Mouse (Mus musculus) fibroblast of lung, adult 2 months (primary cell): Measurements from ENCODE around the gene Usp25.
A peak's percentile ranks its signal among the peaks of the same experiment; 100 is the strongest.

Source experiments
- DNase-seq: peaks from one replicate; pipeline ENCODE4 v3.0.0-alpha.2; 2011; ENCODE audit warnings: low read depth

The Usp25 gene

GRCm38 (mm10) chr16:77034751-77035150 lies 21.2 kb downstream of the Usp25 start:
- DNase-seq: no peak

- DNase-seq: no peak
These were observed 28.1 kb downstream of the Usp25 start for GRCm38 (mm10) chr16:77041573-77041972.

- no peak for DNase-seq
These were observed 30.0 kb downstream of the Usp25 start for GRCm38 (mm10) chr16:77043499-77043898.

- DNase-seq: no peak
These were observed 40.7 kb downstream of the Usp25 start for GRCm38 (mm10) chr16:77054184-77054583.

- DNase-seq: no peak
These were observed 42.1 kb downstream of the Usp25 start for GRCm38 (mm10) chr16:77055519-77056159.

GRCm38 (mm10) chr16:77056160-77056520 lies 42.6 kb downstream of the Usp25 start:
- no peak for DNase-seq

- DNase-seq: no peak
These were observed 45.1 kb downstream of the Usp25 start for GRCm38 (mm10) chr16:77058567-77058966.

- no peak for DNase-seq
These were observed 46.7 kb downstream of the Usp25 start for GRCm38 (mm10) chr16:77060166-77060565.

- DNase-seq: no peak
These were observed 50.4 kb downstream of the Usp25 start for GRCm38 (mm10) chr16:77063916-77064315.

- DNase-seq: no peak
These were observed 63.6 kb downstream of the Usp25 start for GRCm38 (mm10) chr16:77076954-77077735.

GRCm38 (mm10) chr16:77077736-77078005 lies 64.2 kb downstream of the Usp25 start:
- no peak for DNase-seq

GRCm38 (mm10) chr16:77084071-77084470 lies 70.6 kb downstream of the Usp25 start:
- DNase-seq: no peak

GRCm38 (mm10) chr16:77089806-77090205 lies 76.3 kb downstream of the Usp25 start:
- no peak for DNase-seq

GRCm38 (mm10) chr16:77093526-77093925 lies 80.0 kb downstream of the Usp25 start:
- peak; percentile 32 for DNase-seq

GRCm38 (mm10) chr16:77095017-77095551 lies 81.6 kb downstream of the Usp25 start:
- no peak for DNase-seq

- peak; percentile 96 for DNase-seq
These were observed 85.7 kb downstream of the Usp25 start for GRCm38 (mm10) chr16:77099018-77099869.

- DNase-seq: no peak
These were observed 90.2 kb downstream of the Usp25 start for GRCm38 (mm10) chr16:77103637-77104264.

- no peak for DNase-seq
These were observed 97.8 kb downstream of the Usp25 start for GRCm38 (mm10) chr16:77111268-77111667.

- no peak for DNase-seq
These were observed 112.4 kb downstream of the Usp25 start for GRCm38 (mm10) chr16:77125908-77126307.

- DNase-seq: no peak
These were observed 115.2 kb downstream of the Usp25 start for GRCm38 (mm10) chr16:77128683-77129082.

GRCm38 (mm10) chr16:77133055-77133454 lies 119.5 kb downstream of the Usp25 start:
- DNase-seq: no peak

- no peak for DNase-seq
These were observed 127.1 kb downstream of the Usp25 start for GRCm38 (mm10) chr16:77140651-77141050.
